Mouse (Mus musculus) neural tube, embryonic 15.5 days (tissue): ENCODE results near the gene 4933416C03Rik. TPM values are rescaled to one million over a fixed set of nuclear protein-coding genes. Genes with fewer than 3 reads are reported as not detected.

Experiments used
- ATAC-seq: fragments of 200-750 bp; cut with Nextera tagmentation; 2 replicates; pipeline ENCODE4 v1.8.0; 2017; ENCODE audit warnings: mild to moderate bottlenecking, moderate TSS enrichment, moderate library complexity; ENCODE audit not compliant: low FRiP score
- H3K27ac ChIP-seq: fragments of 300-500 bp; sonication (generic); replicated peaks from 2 replicates; pipeline ENCODE4 v1.5.1; 2015; ENCODE audit warnings: mild to moderate bottlenecking, inconsistent platforms
- H3K27me3 ChIP-seq: fragments of 300-500 bp; sonication (generic); replicated peaks from 2 replicates; pipeline ENCODE4 v1.6.1; 2015; ENCODE audit warnings: inconsistent platforms
- H3K36me3 ChIP-seq: fragments of 300-500 bp; sonication (generic); 2 replicates; pipeline ENCODE4 v1.6.1; 2015; ENCODE audit warnings: inconsistent platforms
- H3K4me1 ChIP-seq: fragments of 300-500 bp; sonication (generic); 2 replicates; pipeline ENCODE4 v1.6.1; 2015; ENCODE audit warnings: inconsistent platforms
- H3K4me2 ChIP-seq: fragments of 300-500 bp; sonication (generic); 2 replicates; pipeline ENCODE4 v1.6.1; 2015; ENCODE audit warnings: inconsistent platforms, mild to moderate bottlenecking, moderate library complexity
- H3K4me3 ChIP-seq: fragments of 300-500 bp; sonication (generic); replicated peaks from 2 replicates; pipeline ENCODE4 v1.5.1; 2015; ENCODE audit warnings: mild to moderate bottlenecking, inconsistent platforms
- H3K9ac ChIP-seq: fragments of 300-500 bp; sonication (generic); replicated peaks from 2 replicates; pipeline ENCODE4 v1.6.1; 2015; ENCODE audit warnings: mild to moderate bottlenecking, inconsistent platforms
- H3K9me3 ChIP-seq: fragments of 300-500 bp; sonication (generic); replicated peaks from 2 replicates; pipeline ENCODE4 v1.6.1; 2016; ENCODE audit warnings: inconsistent platforms
- WGBS: fragments of 180-500 bp; shearing (Covaris S2); methylation state at CpG from one replicate; pipeline ENCODE4 v1.1.7; 2015; ENCODE audit warnings: mixed read lengths; 5-methylcytosine and 5-hydroxymethylcytosine counted together
- polyA plus RNA-seq: library from polyadenylated mRNA; unstranded; fragments of >200 nt; fragmentation: Nextera tagmentation; extraction: Ambion mirVana; gene quantifications from 2 replicates; pipeline ENCODE4 v1.2.1, GENCODE M21; 2015

4933416C03Rik gene
- 0.14 and 0.18 TPM in 2 replicates for polyA plus RNA-seq

DNA sequence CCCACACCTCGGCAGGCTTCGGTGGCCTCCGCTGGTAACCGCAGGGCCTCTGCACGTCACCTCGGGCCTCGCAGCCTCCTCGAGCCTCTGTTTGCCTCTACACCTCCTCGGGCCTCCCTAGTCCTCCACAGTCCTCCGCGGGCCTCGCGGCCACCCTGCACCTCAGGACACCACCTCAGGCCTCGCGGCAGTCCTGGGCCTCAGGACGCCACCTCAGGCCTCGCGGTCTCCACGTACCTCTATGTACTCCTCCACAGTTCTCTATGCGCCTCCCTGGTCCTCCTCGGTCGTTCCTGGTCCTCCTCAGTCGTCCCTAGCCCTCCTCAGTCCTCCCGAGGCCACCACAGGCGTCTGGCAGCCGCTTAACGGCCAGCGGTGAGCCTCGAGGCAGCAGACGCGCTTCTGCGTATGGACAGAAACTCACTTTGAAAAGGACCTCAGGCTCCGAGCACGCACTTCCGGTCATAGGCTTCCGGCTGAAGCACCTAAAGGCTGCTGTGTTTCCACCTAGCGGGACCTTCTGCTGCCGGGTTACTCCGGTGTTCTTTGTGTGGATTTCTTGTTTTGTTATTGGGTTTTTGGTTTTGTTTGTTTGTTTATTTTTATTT lies at the start of gene 4933416C03Rik:
Gene 4933416C03Rik (minus strand): TSS at position 51 of the 608 bp plus-strand sequence.
- Histone ChIP-seq H3K4me3 (no peak within 1 kb of the TSS), H3K27ac (no peak within 1 kb of the TSS), H3K27me3 (no peaks in the 10 kb centered on the region), H3K4me2 (no peak within 1 kb of the TSS), H3K36me3 (peaks cover 8% of the 10 kb centered on the region; the same call in 1 of the 2 replicates), H3K9me3 (0 out of 2 replicates have a peak, but pooled peaks cover 3% of the 10 kb centered on the region), H3K9ac (no peak within 1 kb of the TSS), H3K4me1 (no peaks in the 10 kb centered on the region)
- ATAC-seq, result no peak
- 96% methylated on average over 39 of the region's 39 CpGs for WGBS

GRCm38 (mm10) chr10:116162338-116162737 lies 48.6 kb upstream of the 4933416C03Rik start:
- Histone ChIP-seq H3K27ac (no peak overlapping the region), H3K36me3 (no peaks in the 10 kb centered on the region), H3K4me2 (no peak overlapping the region), H3K4me3 (no peak overlapping the region), H3K9me3 (no peaks in the 10 kb centered on the region), H3K9ac (no peak overlapping the region), H3K27me3 (no peaks in the 10 kb centered on the region), H3K4me1 (no peaks in the 10 kb centered on the region)
- ATAC-seq, result no peak
- 85% methylated on average over 11 of the region's 12 CpGs for WGBS

DNA sequence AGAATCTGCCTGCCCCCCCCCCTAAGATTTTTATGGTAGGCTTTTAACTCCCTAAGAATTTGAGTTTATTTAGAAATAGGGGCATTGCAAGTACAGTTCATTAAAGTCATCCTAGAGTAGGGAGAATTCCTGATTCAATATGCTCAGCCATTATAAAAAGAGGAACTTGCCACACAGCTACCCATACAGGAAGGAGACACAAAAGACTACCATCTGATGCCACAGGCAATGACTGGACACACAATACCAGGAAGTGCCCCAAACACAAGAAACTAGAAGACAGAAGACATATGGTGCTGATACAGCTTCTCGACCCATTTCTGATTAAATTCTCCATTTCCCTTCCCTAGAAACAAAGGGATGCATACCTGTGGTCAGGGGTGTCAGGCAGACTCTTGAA lies 43.0 kb upstream of the 4933416C03Rik start:
- H3K9me3 ChIP-seq, result peaks cover 5% of the 10 kb centered on the region; the same call in 1 of the 2 replicates

DNA sequence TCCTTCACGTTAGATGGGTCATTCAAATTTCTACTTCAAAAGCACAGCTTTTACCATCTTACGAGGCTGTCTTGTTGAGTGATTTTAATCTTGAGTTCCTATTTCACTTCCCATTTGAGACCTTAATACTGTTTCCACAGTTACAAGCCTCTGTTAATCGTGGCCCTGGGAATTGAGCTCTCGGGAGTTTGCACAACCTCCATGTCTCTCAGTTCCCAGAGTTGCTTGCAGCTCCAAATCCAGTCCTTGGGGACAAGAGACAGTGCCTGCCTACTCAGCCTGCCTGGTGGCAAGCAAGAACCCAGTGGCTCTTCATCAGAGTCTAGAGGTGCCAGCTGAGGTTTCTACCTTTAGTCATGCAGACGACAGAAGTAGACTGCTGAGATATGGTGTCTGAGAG lies 41.0 kb upstream of the 4933416C03Rik start:
- WGBS, result 70% methylated on average over 5 of the region's 5 CpGs
- H3K4me1 ChIP-seq, result no peaks in the 10 kb centered on the region
- no peak for ATAC-seq
- H3K27ac ChIP-seq, result no peak overlapping the region
- H3K4me2 ChIP-seq, result no peak overlapping the region
- no peaks in the 10 kb centered on the region for H3K36me3 ChIP-seq
- H3K27me3 ChIP-seq, result no peaks in the 10 kb centered on the region
- H3K4me3 ChIP-seq, result no peak overlapping the region
- H3K9ac ChIP-seq, result no peak overlapping the region
- H3K9me3 ChIP-seq, result peaks cover 5% of the 10 kb centered on the region; the same call in 1 of the 2 replicates

More for the DNA sequence above, 43.0 kb upstream of the 4933416C03Rik start:
- no peaks in the 10 kb centered on the region for H3K4me1 ChIP-seq
- H3K36me3 ChIP-seq, result no peaks in the 10 kb centered on the region
- no peak overlapping the region for H3K4me3 ChIP-seq
- WGBS, result 88% methylated on average over 1 of the region's 1 CpGs
- H3K4me2 ChIP-seq, result no peak overlapping the region
- no peaks in the 10 kb centered on the region for H3K27me3 ChIP-seq
- no peak overlapping the region for H3K9ac ChIP-seq
- H3K27ac ChIP-seq, result no peak overlapping the region
- ATAC-seq, result no peak

- Histone ChIP-seq H3K9me3 (no peaks in the 10 kb centered on the region), H3K27me3 (no peaks in the 10 kb centered on the region), H3K4me2 (no peak overlapping the region), H3K36me3 (no peaks in the 10 kb centered on the region), H3K27ac (no peak overlapping the region), H3K4me1 (peaks cover 6% of the 10 kb centered on the region; the same call in 1 of the 2 replicates), H3K4me3 (no peak overlapping the region), H3K9ac (no peak overlapping the region)
- WGBS, result 18% methylated on average over 9 of the region's 9 CpGs
- ATAC-seq, result no peak
Observed at GRCm38 (mm10) chr10:116146091-116146490, 32.4 kb upstream of the 4933416C03Rik start.

DNA sequence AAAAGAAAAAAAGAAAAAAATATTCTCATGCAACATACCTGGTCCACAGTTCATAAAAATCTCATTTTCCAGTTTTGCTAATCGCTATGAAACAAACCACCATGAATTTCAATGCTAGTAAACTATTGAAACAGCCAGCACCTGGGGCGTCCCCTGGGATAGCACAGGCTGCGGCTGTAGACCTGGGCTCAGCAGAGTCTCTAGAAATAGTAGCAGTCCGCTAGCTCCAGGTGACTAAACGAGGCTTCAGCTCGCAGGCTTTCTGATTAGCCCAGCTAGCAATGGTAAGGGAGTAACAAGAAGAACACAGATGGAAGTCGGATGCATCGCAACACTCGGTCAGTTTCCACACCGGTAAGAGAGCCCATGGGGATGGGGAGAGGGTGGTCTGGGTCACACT lies 30.0 kb upstream of the 4933416C03Rik start:
- peaks cover 6% of the 10 kb centered on the region; the same call in 1 of the 2 replicates for H3K4me1 ChIP-seq
- H3K27me3 ChIP-seq, result no peaks in the 10 kb centered on the region
- H3K27ac ChIP-seq, result no peak overlapping the region
- no peaks in the 10 kb centered on the region for H3K9me3 ChIP-seq
- H3K36me3 ChIP-seq, result no peaks in the 10 kb centered on the region
- WGBS, result 82% methylated on average over 10 of the region's 10 CpGs
- H3K4me2 ChIP-seq, result no peak overlapping the region
- ATAC-seq, result no peak
- H3K4me3 ChIP-seq, result no peak overlapping the region
- no peak overlapping the region for H3K9ac ChIP-seq

GRCm38 (mm10) chr10:116140226-116140625 lies 26.5 kb upstream of the 4933416C03Rik start:
- H3K36me3 ChIP-seq, result no peaks in the 10 kb centered on the region

GRCm38 (mm10) chr10:116135187-116135586 lies 21.5 kb upstream of the 4933416C03Rik start:
- no peaks in the 10 kb centered on the region for H3K36me3 ChIP-seq
- no peak overlapping the region for H3K27ac ChIP-seq
- no peak for ATAC-seq
- H3K4me2 ChIP-seq, result no peak overlapping the region
- no peaks in the 10 kb centered on the region for H3K27me3 ChIP-seq
- WGBS, result 90% methylated on average over 2 of the region's 2 CpGs
- no peak overlapping the region for H3K4me3 ChIP-seq
- no peak overlapping the region for H3K9ac ChIP-seq
- H3K9me3 ChIP-seq, result no peaks in the 10 kb centered on the region
- no peaks in the 10 kb centered on the region for H3K4me1 ChIP-seq

More at GRCm38 (mm10) chr10:116140226-116140625, 26.5 kb upstream of the 4933416C03Rik start:
- no peak overlapping the region for H3K27ac ChIP-seq
- no peak overlapping the region for H3K4me2 ChIP-seq
- no peak for ATAC-seq
- no peaks in the 10 kb centered on the region for H3K27me3 ChIP-seq
- no peaks in the 10 kb centered on the region for H3K9me3 ChIP-seq
- no peak overlapping the region for H3K9ac ChIP-seq
- 93% methylated on average over 8 of the region's 8 CpGs for WGBS
- no peaks in the 10 kb centered on the region for H3K4me1 ChIP-seq
- H3K4me3 ChIP-seq, result no peak overlapping the region

- Histone ChIP-seq H3K4me2 (no peak overlapping the region), H3K9me3 (no peaks in the 10 kb centered on the region), H3K9ac (no peak overlapping the region), H3K4me3 (no peak overlapping the region), H3K4me1 (no peaks in the 10 kb centered on the region), H3K36me3 (no peaks in the 10 kb centered on the region), H3K27ac (no peak overlapping the region), H3K27me3 (no peaks in the 10 kb centered on the region)
- 80% methylated on average over 4 of the region's 4 CpGs for WGBS
- no peak for ATAC-seq
Observed at GRCm38 (mm10) chr10:116132233-116132632, 18.5 kb upstream of the 4933416C03Rik start.

DNA sequence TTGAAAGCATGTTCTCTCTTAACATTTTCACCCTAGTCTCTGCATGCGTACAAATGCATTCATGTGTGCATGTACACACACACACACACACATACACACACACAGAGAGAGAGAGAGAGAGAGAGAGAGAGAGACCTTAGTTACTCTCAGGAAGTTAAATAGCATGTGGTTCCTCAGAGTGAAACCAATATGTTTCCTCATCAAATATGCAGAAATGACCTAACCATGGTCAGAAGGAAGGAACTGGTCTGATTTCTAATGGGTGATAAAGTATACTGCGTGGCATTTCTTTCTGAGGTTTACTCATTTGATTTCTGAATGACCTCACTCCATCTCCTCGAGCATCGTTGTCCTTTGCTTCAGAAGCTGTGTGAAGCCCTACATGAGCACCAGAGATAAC lies 17.5 kb upstream of the 4933416C03Rik start:
- Histone ChIP-seq H3K4me2 (no peak overlapping the region), H3K9me3 (no peaks in the 10 kb centered on the region), H3K4me3 (no peak overlapping the region), H3K4me1 (no peaks in the 10 kb centered on the region), H3K9ac (no peak overlapping the region), H3K27ac (no peak overlapping the region), H3K36me3 (no peaks in the 10 kb centered on the region), H3K27me3 (no peaks in the 10 kb centered on the region)
- 83% methylated on average over 4 of the region's 4 CpGs for WGBS
- no peak for ATAC-seq

GRCm38 (mm10) chr10:116130401-116130800 lies 16.7 kb upstream of the 4933416C03Rik start:
- Histone ChIP-seq H3K9me3 (no peaks in the 10 kb centered on the region), H3K27ac (no peak overlapping the region), H3K4me1 (no peaks in the 10 kb centered on the region), H3K36me3 (no peaks in the 10 kb centered on the region), H3K4me3 (no peak overlapping the region), H3K9ac (no peak overlapping the region), H3K4me2 (no peak overlapping the region), H3K27me3 (no peaks in the 10 kb centered on the region)
- ATAC-seq, result no peak
- WGBS, result 82% methylated on average over 3 of the region's 3 CpGs

- no peak for ATAC-seq
- Histone ChIP-seq H3K4me3 (no peak overlapping the region), H3K27ac (no peak overlapping the region), H3K27me3 (no peaks in the 10 kb centered on the region), H3K36me3 (no peaks in the 10 kb centered on the region), H3K9me3 (no peaks in the 10 kb centered on the region), H3K4me2 (no peak overlapping the region), H3K9ac (no peak overlapping the region), H3K4me1 (peaks cover 3% of the 10 kb centered on the region; the same call in 1 of the 2 replicates)
- 68% methylated on average over 5 of the region's 5 CpGs for WGBS
Observed at GRCm38 (mm10) chr10:116125364-116125763, 11.6 kb upstream of the 4933416C03Rik start.
